Mouse (Mus musculus): Measurements from ENCODE around the gene Ank.

Gene Ank

DNA sequence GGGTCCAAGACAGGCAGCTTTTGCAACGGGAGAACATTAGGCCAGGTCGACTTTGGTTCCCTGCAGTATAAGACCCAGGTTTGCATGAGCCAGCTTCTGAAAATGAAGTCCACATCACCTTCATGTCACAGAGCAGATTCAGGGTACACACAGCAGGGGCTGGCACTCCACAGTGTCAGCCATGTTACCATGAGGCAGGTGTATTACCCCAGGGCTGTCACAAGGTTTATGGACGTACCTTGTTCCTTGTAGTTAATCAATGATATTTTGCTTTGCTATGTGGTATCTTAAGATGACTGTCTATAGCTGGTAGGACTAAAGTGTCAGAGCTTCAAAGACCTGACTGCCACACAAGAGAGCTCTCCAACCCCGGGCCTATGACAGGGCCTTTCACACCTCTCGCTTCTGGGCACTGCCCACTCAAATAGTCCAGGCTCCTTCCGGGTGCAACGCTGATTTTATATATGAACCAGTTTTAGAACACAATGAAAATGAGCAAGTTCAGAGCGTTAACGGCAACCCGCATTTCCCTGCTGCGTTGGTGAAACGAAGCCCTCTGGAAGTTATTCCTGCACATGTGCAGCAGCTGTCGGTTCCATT is 132.4 kb downstream of the Ank start:
- no peak for DNase-seq (ENCODE audit: low read depth)

DNA sequence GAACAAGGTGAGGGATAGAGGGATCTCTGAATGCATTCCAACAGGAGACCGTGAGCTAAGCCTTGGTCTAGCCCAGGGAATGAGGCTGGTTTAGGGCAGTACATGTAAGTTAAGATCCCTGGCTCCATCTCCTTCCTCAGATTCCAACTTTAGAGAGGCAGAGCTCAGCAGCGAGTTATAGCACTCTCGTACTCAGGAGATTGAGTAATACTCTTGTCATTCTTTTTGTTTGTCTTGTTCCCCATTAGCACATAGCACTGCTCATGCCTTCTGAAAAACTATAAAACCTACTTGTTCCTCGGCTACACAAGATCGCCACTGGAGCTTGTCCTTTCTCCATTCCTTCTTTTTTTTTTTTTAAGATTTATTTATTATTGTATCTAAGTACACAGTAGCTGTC is 134.0 kb downstream of the Ank start:
- no peak for DNase-seq (ENCODE audit: low read depth)

DNA sequence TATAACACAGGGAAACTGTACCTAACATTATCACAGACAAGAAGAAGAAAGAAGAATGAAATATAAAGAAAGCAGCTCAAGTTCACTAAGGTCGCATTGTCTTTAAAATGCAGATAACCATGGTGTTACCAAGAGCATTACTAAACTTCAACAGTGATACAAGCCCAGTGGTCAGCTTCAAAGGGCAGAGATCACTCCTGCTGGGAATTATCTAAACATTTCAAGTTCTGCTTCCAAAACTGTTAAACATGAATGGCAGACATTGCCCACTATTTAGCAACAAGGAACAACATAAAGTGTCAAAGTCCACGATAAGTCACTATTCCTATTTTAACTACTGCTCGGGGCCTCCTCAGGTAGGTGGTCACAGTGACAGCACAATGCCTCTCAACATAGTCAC is 138.1 kb downstream of the Ank start:
- DNase-seq (ENCODE audit: low read depth), result no peak

DNA sequence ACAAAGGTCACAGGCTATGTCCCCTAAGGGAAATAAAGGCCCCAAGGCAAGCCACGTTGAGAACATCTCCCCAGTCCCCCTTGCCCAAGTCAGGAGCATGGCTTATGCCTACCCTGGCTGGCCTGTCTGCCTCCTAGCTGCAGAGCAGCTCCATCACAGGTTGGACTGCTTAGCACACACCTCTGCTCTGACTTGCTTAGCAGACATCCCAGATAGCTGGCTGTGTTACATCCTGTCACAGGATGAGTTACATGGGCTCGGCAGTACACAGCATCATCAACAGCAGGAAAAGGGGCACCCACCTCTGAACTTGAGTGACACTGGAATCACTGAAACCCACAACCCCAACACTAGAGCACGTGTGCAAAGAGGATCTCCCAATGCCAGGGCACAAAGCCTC is 138.8 kb downstream of the Ank start:
- DNase-seq (ENCODE audit: low read depth), result peak; percentile 52

DNA sequence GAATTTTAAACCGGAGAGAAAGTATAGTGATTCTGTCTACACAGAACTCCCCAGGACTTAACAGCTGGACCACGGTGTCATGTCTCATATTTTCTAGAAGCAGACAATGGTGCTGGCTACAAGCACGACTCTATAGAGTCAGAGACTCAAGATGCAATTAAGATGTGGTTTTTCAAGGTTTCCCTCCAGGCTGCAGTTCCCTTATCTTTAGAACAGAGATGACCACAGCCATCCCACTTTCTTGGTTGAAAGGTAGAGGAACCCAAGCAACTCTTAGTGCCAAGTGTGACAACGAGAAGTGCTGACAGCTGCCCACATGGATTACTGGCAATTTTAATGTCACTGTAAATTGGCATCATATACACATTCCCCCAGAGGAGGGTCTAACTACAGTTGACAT is 143.1 kb downstream of the Ank start:
- no peak for DNase-seq (ENCODE audit: low read depth)

DNA sequence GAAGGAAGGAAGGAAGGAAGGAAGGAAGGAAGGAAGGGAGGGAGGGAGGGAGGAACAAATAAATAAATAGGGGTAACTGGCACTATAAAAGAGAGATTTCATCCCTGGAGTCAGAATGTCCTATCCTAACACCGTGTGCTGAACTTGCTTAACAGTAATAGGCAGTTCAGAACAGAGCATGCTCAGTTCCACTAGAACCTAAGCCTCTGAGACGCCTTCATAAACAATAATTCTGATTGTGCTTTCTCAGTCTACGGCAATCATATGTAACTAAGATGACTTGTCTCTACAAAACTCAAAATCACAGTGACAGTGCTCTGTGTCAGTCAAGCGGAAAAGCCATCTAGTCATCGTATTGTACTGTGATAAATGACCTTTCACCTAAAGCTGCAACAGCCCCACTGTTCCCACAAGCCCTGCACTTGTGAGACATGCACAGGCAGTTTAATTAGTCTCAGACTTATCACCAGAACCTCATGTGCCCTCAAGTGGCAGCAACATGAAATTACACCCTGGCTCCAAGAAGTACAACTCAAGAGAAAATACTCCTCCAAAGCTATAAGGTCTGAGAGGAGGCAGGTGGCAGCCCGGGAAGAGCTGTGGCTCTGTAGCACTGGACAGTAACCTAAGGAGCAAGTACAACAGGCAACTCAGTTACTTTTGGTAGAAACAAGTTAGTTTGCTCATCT is 146.2 kb downstream of the Ank start:
- DNase-seq (ENCODE audit: low read depth), result peak; percentile 87

DNA sequence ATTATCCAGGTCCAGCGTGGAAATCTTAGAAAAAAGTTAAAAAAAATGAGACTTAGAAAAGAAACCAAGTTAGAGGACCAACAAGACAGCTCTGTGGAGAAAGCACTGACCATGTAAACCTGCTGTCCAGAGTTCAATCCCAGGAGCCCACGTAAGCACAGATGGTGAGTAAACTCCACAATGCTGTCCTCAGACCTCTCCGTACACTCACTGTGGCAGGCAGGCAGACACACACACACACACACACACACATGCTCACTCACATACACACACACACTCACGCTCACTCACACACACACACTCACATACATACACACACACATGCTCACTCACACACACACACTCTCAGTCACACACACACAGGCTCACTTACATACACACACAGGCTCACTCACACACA is 146.8 kb downstream of the Ank start:
- no peak for DNase-seq (ENCODE audit: low read depth)

DNA sequence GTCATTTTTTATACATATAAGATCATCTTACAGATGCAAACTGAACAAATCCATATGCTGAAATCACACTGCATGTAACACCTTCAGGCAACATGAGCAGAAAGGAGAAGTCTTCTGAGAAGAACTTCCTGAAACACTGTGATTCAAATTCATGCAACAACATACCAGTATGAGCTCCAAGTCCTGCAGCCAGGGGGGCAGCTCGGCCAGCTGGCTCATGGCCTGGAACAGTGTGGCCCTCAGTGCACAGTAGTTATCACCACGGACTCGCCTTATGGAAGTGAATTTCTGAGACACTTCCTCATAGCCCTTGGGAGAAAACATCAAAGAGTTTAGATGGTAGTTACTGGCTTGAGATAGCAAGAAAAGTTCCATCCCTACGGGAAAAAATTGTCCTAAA is 149.7 kb downstream of the Ank start:
- no peak for DNase-seq (ENCODE audit: low read depth)

DNA sequence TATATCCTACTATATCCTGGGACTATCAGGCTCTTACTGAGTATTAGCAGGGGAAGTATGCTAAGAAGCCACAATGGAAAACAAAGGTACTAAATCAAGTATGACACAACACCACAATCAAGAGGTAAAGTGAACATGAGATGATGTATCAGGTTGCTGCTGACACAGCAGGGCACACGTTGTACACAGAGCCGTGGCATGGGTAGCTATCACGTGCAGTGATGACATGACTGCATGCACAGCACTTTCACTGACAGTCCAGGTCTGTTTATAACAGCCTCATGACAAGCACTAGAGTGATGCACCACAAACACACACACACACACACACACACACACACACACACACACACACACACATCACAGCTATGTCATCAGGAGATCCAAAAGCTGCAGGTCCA is 150.8 kb downstream of the Ank start:
- DNase-seq (ENCODE audit: low read depth), result no peak

DNA sequence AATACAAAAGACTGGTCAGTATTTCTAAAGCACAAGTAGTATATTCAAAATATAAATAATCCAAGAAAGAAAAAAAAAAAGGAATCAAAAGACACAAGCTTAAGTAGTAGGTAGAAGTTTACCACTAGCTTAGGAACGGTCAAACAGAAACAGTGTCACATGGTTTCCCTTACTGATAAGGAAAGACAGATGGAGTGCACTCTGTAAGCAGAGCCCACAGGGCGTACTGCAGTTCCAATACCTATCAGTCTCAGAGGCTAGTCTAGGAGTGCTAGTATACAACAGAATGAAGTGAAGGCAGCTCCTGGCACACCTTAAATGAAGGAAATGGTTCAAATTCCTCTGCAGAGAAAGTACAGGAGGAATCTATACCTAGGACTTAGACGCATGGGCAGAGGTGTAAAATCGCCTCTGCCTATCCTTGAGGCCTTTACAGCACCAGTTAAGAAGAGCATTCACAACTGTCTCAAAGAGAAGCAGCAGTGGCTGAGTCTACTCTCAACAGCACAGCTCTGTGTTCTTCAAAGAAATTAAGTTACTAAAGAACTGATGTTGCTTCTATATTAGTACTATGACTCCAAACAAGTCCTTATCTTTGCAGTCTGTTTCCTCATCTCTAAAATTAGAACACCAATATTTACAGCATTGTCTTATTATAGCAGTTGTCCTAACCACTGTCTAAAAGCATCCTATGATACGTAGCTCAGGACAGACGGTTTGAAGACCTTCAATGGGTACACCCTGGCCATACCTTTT is 152.5 kb downstream of the Ank start:
- DNase-seq (ENCODE audit: low read depth), result no peak

DNA sequence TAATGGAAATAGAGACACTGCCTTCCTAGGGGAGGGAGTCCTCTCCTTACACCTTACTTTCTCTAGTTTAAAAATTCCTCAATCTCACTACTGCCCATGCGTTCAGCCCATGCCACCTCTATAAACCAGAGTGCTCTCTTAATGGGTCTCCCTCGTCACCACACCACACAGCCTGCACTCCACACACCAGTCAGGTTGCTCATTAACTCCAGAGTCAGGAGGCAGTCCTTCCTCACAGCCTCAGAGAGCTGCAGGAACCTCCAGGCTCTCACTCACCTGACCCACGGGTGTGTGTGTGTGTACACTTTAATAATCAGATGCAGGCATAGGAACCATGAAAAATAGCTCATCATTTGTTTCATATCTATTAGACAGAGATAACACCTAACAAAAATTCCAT is 153.2 kb downstream of the Ank start:
- DNase-seq (ENCODE audit: low read depth), result no peak

DNA sequence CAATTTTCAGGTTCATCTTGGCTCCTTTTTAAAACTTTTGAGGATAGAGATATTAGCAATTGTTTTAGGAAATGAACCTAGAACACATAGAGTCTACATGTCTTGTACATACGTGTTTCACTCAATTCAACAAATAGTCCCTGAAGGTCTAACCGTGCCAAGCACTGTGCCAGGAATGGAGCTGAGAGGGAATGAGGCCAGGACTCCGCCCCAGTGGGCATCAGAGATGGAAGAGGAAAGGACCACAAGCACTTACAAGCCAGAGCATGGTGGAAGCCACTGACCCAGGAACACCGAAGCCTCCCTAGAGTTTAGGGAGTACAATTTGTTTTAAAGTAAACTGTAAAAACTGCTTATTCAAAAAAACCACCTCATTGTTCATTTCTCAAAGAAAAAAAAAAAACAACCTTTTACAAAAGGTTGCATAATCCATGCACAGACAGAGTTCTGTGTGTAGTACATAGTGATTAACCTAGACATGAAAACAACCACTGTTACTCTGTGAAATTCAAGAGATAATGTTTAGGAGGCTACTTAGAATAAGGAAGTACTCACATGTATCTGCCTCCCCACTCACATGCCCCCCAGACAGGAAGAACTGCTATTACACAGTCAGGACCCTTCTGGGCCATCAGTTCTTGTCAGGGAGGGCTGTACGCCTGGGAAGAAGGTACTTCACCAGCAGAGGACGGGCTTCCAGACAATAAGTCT is 154.2 kb downstream of the Ank start:
- no peak for DNase-seq (ENCODE audit: low read depth)

DNA sequence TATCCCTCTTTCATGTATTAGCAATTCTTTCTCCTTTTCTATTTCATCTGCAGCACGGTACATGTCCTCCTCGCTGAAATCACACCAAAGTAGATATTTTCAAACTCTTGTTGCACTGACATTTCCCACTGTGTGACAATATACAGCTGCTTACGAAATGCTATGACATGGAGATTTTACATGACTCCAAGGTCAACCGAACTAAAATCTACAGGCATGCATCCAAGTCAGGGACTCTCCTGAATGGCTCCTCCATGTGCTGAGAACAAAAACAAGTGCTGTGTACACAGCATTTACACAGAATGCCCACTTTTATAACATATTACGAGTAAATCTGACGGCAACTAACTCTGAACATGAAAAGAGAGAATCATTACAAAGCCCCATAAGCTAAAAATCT is 156.8 kb downstream of the Ank start:
- DNase-seq (ENCODE audit: low read depth), result no peak

DNA sequence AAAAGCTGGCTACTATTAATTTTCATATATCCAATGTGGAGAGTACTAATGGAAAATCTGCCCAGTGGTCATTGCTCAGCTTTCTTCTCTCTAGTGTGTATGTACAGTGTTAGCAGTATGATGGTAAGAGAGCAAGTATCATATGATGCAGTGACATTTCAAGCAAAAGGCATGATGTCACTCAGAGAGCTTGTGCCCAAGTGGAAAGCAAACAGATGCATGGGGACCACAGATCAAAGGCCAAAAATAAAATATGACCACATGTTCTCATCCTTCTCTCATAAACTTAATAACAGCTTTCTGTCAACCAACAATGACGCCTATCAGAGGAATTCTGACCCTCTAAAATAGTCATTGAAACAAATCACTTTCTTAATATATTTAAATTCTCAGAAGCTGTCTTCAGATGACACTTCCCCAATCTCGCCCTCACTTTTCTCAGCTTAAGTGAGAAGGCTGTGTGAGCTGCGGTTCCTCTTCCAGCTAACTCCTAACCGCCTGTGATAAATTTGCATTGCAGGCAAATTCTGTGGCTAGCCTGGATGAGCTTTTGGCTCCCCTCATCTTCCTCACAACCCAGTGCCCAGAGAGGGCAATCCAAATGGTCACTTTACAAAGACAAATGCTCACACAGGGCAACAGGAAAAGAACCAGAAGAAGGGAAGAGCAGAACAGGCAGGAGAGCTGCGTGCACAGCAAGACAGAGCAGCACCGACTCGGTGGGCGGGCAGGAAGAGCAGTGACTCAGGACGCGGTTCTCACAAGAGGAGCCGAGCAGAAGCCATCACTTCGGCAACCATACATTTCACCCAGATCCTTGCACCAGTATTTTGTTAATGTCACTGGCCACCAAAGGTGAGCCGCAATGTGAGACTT is 158.8 kb downstream of the Ank start:
- DNase-seq (ENCODE audit: low read depth), result peak; percentile 31

DNA sequence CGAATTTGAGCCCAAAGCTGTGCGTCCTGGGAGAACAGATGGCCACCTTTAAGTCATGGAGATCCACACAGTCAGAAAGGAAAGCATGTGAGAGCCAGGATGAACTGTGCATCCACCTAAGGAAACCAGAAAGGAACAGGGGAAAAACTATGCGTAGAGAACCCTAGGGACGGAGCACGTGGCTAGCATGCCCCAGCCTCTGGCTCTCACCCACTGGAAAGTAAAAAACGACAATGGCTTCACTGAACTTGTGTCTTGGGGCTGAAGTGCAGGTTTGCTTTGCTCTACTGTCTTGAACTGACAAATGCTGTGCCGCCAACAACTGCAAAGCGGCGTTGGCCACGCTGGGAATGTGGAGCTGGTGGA is 159.4 kb downstream of the Ank start:
- no peak for DNase-seq (ENCODE audit: low read depth)

DNA sequence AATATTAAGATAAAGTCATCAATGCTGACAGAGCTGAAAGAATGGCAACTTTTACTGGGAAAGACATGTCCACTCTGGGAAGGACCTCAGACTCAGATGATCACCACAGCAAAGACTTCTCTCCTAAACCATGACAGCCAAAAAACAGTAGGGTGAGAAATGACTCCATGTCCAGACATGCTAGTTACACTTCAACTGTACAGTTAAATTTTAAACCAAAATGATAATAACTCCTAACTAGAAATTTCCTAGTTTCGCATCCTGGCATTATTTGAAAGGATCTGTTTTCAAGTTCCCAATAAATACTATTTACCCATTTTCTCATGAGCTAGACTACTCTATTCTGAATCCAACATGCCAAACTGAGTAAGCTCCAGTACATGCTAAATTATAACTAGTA is 159.8 kb downstream of the Ank start:
- DNase-seq (ENCODE audit: low read depth), result no peak

DNA sequence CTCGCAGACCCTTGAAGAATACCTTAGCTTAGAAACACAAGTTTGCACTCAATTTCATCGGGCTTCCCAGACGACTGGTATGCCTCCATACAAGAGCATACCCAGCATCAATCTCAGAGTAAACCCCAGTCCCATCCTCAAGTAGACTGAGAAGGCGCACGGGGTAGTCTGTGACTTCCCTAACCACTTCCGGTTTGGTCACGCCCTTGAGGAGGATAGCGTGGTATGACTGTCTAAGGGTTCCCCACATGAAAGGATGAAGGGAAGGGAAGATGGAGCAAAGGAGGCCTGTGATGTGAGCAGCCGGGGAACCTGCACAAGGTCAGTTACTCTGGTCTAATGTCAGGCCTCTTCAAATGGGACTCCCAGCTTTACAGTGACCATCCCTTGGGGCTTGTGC is 161.3 kb downstream of the Ank start:
- peak; percentile 86 for DNase-seq (ENCODE audit: low read depth)

DNA sequence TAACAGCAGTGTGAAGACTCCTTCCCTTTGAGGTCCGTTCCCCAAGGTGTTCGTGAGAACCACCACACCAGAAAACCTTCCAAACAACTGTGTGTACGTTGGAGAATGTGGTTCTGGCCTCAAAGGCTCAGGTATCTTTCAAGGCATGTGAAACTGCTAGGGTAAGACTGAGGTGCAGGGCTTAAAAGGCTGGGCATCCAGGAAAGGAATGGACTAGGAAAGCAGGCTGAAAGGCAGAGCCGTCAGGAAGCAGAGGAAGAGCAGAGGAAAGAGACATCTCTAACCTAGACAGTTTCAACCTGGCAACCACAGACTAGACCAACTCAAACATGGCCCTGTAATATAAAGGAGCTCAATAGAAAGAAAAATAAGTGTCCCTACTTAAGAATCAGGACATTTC is 162.6 kb downstream of the Ank start:
- DNase-seq (ENCODE audit: low read depth), result peak; percentile 41

DNA sequence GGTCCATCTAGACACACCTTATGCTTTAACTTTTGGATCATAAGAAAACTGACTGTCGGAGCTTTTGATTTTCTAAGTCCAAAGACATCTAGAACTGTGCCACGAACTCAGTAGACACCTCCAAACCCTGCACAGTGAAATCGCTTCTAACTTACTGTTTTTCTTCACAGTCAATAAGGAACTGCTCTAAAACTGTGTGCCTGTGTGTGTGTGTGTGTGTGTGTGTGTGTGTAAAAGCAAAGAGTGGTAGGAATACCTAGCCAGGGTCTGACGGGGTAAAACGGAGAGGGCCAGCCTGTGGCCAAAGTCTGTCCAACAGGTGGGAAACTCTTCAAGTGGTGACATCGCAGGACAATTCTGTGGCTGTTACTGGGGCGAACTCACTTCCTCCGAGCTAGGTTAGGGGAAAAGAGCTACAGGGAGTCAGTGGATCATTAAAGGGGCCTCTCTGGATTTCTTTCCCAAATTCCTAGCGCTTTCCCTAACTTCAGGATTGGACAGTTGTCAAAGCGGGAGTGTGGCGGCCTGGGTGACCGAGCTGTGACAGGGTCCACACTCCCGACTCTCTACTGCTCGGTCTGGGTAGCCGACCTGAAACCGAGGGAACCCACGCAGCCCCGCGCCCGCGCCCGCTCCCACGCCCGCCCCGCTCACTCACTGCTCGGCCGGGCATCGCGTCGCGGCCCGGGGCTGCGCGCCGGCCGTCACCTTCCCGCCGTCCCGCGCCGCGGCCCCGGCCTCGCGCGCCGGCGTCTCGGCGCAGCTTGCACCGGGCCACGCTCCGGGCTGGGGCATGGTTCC is 163.5 kb downstream of the Ank start:
- peak; percentile 56 for DNase-seq (ENCODE audit: low read depth)

DNA sequence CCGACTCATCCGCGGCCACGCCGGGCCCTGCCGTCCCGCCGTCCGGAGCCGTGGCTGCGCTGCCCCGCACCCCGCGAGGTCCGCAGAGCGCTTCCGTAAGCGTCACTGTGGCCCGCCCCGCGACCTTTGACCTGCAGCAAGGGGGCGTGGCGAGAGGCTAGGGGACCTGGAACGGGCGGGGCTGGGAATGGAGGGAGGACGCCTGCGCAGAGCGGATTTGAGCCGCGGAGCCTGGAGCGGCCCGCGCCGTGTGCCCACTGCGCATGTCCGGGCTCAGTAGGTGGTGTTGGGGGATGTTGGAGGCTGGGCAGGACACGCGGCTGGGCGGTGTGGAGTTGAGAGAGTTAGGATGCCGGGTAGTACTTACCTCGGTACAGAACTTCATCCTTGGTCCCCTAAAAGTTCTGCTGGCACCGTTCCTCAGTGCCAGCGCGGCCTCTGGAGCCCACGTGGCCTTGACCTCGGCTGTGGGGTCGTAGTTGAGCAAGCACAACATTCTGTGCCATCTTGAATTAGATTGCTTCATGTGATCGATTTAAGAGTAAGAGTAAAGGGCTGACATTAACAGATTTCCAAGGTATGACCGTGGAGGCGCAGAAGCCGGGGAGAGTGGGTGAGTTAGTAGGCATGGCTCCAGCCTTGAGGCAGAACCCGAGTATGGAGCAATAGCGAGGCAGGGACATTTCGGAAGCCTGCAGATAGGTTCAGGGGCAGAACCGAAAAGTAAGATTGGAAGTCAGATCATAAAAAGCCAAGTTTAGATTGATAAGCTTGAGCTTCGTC is 164.3 kb downstream of the Ank start, which contains the start of gene Otulin:
Otulin (minus strand) TSS at position 93 of the 783 bp plus-strand sequence.
- peak; percentile 97 for DNase-seq (ENCODE audit: low read depth)
